Mouse (Mus musculus): ENCODE results near the gene Slc6a3. TPM values are rescaled to one million over a fixed set of nuclear protein-coding genes. Genes with fewer than 3 reads are reported as not detected.

Slc6a3 gene
- polyA plus RNA-seq, 1 experiment = not detected

GRCm38 (mm10) chr13:73575051-73575450 is 38.5 kb downstream of the Slc6a3 start:
- Histone ChIP-seq H3K27ac (ENCODE audit: insufficient read depth, low read length) (no peak overlapping the region), H3K4me3 (ENCODE audit: insufficient read depth, low read length) (no peak overlapping the region)

DNA sequence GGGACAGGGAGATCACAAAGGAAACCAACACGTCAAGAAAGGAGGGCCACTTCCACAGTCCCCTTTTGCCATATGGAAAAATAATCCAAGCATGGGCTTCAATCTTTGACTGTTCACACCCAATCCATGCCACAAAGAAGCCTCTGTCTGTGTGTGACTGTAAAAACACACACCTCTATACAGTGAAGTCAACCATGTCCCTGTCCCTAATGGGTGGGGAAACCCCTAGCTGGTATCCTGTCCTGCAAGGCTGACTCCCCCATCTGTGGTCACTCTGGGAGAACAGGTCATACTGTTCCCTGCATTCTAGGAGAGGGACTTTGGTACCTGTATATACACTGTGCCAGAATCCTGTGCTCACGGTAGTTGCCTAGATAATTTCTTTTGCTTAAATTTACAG is 40.7 kb downstream of the Slc6a3 start:
- no peaks in the 10 kb centered on the region for H3K4me1 ChIP-seq (ENCODE audit: control insufficient read depth, insufficient read depth, low read length)
- TF ChIP-seq POLR2A (IDR thresholded peaks at IDR 0.05; ENCODE audit: low read depth, low read length) = no peak
- no peak for TF ChIP-seq CTCF (IDR thresholded peaks at IDR 0.05; ENCODE audit: borderline replicate concordance, insufficient read depth, low read length)
- no peak overlapping the region for H3K4me3 ChIP-seq (ENCODE audit: insufficient read depth, low read length)
- H3K27ac ChIP-seq (ENCODE audit: insufficient read depth, low read length) = no peak overlapping the region

More at GRCm38 (mm10) chr13:73575051-73575450, 38.5 kb downstream of the Slc6a3 start:
- H3K4me1 ChIP-seq (ENCODE audit: control insufficient read depth, insufficient read depth, low read length) = no peaks in the 10 kb centered on the region
- TF ChIP-seq POLR2A (IDR thresholded peaks at IDR 0.05; ENCODE audit: low read depth, low read length) = no peak
- TF ChIP-seq CTCF (IDR thresholded peaks at IDR 0.05; ENCODE audit: borderline replicate concordance, insufficient read depth, low read length) = no peak

- Histone ChIP-seq H3K27ac (ENCODE audit: insufficient read depth, low read length) (no peak overlapping the region), H3K4me3 (ENCODE audit: insufficient read depth, low read length) (no peak overlapping the region), H3K4me1 (ENCODE audit: control insufficient read depth, insufficient read depth, low read length) (no peaks in the 10 kb centered on the region)
- TF ChIP-seq CTCF (IDR thresholded peaks at IDR 0.05; ENCODE audit: borderline replicate concordance, insufficient read depth, low read length) = no peak
- no peak for TF ChIP-seq POLR2A (IDR thresholded peaks at IDR 0.05; ENCODE audit: low read depth, low read length)
Measured at GRCm38 (mm10) chr13:73591488-73591887, 54.9 kb downstream of the Slc6a3 start.

- H3K27ac ChIP-seq (ENCODE audit: insufficient read depth, low read length) = no peak overlapping the region
- TF ChIP-seq POLR2A (IDR thresholded peaks at IDR 0.05; ENCODE audit: low read depth, low read length) = no peak
- TF ChIP-seq CTCF (IDR thresholded peaks at IDR 0.05; ENCODE audit: borderline replicate concordance, insufficient read depth, low read length) = no peak
- H3K4me1 ChIP-seq (ENCODE audit: control insufficient read depth, insufficient read depth, low read length) = no peaks in the 10 kb centered on the region
- no peak overlapping the region for H3K4me3 ChIP-seq (ENCODE audit: insufficient read depth, low read length)
Measured at GRCm38 (mm10) chr13:73592546-73592945, 56.0 kb downstream of the Slc6a3 start.

- no peak overlapping the region for H3K27ac ChIP-seq (ENCODE audit: insufficient read depth, low read length)
- H3K4me3 ChIP-seq (ENCODE audit: insufficient read depth, low read length) = no peak overlapping the region
- no peaks in the 10 kb centered on the region for H3K4me1 ChIP-seq (ENCODE audit: control insufficient read depth, insufficient read depth, low read length)
- TF ChIP-seq CTCF (IDR thresholded peaks at IDR 0.05; ENCODE audit: borderline replicate concordance, insufficient read depth, low read length) (no peak), POLR2A (IDR thresholded peaks at IDR 0.05; ENCODE audit: low read depth, low read length) (no peak)
Measured at GRCm38 (mm10) chr13:73596276-73596675, 59.7 kb downstream of the Slc6a3 start.

- TF ChIP-seq CTCF (IDR thresholded peaks at IDR 0.05; ENCODE audit: borderline replicate concordance, insufficient read depth, low read length) = no peak
- no peak for TF ChIP-seq POLR2A (IDR thresholded peaks at IDR 0.05; ENCODE audit: low read depth, low read length)
- no peaks in the 10 kb centered on the region for H3K4me1 ChIP-seq (ENCODE audit: control insufficient read depth, insufficient read depth, low read length)
- H3K27ac ChIP-seq (ENCODE audit: insufficient read depth, low read length) = no peak overlapping the region
- H3K4me3 ChIP-seq (ENCODE audit: insufficient read depth, low read length) = no peak overlapping the region
Measured at GRCm38 (mm10) chr13:73600217-73600616, 63.7 kb downstream of the Slc6a3 start.

GRCm38 (mm10) chr13:73603046-73603445 is 66.5 kb downstream of the Slc6a3 start:
- Histone ChIP-seq H3K4me3 (ENCODE audit: insufficient read depth, low read length) (peak overlapping the region; percentile 91), H3K4me1 (ENCODE audit: control insufficient read depth, insufficient read depth, low read length) (no peaks in the 10 kb centered on the region), H3K27ac (ENCODE audit: insufficient read depth, low read length) (no peak overlapping the region)
- TF ChIP-seq CTCF (IDR thresholded peaks at IDR 0.05; ENCODE audit: borderline replicate concordance, insufficient read depth, low read length) (no peak), POLR2A (IDR thresholded peaks at IDR 0.05; ENCODE audit: low read depth, low read length) (no peak; the same call in 1 of the 2 replicates)

GRCm38 (mm10) chr13:73603522-73604155 is 67.1 kb downstream of the Slc6a3 start, which contains the start of gene Clptm1l:
TSS of gene Clptm1l (plus strand) at chr13:73604006.
- Histone ChIP-seq H3K4me3 (ENCODE audit: insufficient read depth, low read length) (peak within 1 kb of the TSS; percentile 91), H3K27ac (ENCODE audit: insufficient read depth, low read length) (peak within 1 kb of the TSS; percentile 37; the same call in 1 of the 2 replicates), H3K4me1 (ENCODE audit: control insufficient read depth, insufficient read depth, low read length) (no peaks in the 10 kb centered on the region)
- TF ChIP-seq CTCF (IDR thresholded peaks at IDR 0.05; ENCODE audit: borderline replicate concordance, insufficient read depth, low read length) = no peak
- TF ChIP-seq POLR2A (IDR thresholded peaks at IDR 0.05; ENCODE audit: low read depth, low read length) = peak; percentile 77

DNA sequence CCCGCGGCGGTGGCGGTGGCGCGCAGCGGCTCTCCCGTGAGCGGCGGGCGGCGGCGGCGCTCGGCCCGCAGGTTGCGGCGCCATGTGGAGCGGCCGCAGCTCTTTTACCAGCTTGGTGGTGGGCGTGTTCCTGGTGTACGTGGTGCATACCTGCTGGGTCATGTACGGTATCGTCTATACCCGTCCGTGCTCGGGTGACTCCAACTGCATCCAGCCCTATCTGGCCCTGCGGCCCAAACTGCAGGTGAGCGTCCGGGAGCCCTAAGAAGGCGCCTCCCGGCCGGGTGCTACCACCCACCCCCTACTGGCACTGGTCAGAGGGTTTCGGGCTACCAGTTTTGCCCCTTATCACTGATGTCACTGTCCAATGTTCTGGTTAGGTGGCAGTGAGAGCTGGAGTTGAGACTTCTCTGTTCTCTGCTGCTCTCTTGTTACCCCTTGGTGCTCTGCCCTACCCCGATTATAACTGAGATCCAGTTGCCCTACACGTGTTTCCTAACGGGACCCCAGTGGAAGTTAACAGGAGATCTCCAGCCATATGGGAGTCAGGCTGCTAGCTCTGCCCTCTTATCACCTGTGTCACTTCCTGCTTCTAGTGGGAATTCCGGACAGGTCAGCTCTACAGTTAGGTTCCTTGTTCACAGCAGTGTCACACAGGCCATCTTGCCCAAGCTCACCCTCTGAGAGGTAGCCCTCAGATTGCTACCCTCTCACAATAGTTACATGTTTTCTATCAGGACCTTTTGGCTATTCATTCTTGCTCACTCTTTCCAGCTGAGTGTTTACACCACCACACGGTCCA is 67.8 kb downstream of the Slc6a3 start:
- no peak overlapping the region for H3K27ac ChIP-seq (ENCODE audit: insufficient read depth, low read length)
- no peaks in the 10 kb centered on the region for H3K4me1 ChIP-seq (ENCODE audit: control insufficient read depth, insufficient read depth, low read length)
- TF ChIP-seq CTCF (IDR thresholded peaks at IDR 0.05; ENCODE audit: borderline replicate concordance, insufficient read depth, low read length) = no peak
- no peak for TF ChIP-seq POLR2A (IDR thresholded peaks at IDR 0.05; ENCODE audit: low read depth, low read length)
- H3K4me3 ChIP-seq (ENCODE audit: insufficient read depth, low read length) = peak overlapping the region; percentile 91

- Histone ChIP-seq H3K27ac (ENCODE audit: insufficient read depth, low read length) (no peak overlapping the region), H3K4me3 (ENCODE audit: insufficient read depth, low read length) (no peak overlapping the region), H3K4me1 (ENCODE audit: control insufficient read depth, insufficient read depth, low read length) (no peaks in the 10 kb centered on the region)
- no peak for TF ChIP-seq POLR2A (IDR thresholded peaks at IDR 0.05; ENCODE audit: low read depth, low read length)
- no peak for TF ChIP-seq CTCF (IDR thresholded peaks at IDR 0.05; ENCODE audit: borderline replicate concordance, insufficient read depth, low read length)
Measured at GRCm38 (mm10) chr13:73618406-73618805, 81.9 kb downstream of the Slc6a3 start.

All from embryonic fibroblast, embryonic 13.5 days (primary cell).